Mouse (Mus musculus) midbrain, embryonic 11.5 days (tissue): ENCODE data around the gene Grm4. TPM values are rescaled to one million over a fixed set of nuclear protein-coding genes. Genes with fewer than 3 reads are reported as not detected.
A peak's percentile ranks its signal among the peaks of the same experiment; 100 is the strongest.

ENCODE experiments used
- ATAC-seq: fragments of 200-750 bp; cut with Nextera tagmentation; 2 replicates; pipeline ENCODE4 v1.8.0; 2017; ENCODE audit warnings: moderate TSS enrichment, moderate library complexity; ENCODE audit not compliant: low FRiP score
- DNase-seq: peaks from one replicate; pipeline ENCODE4 v3.0.0; 2015; ENCODE audit warnings: low spot score; ENCODE audit errors: missing footprints
- H3K27ac ChIP-seq: fragments of 300-500 bp; sonication (generic); 2 replicates; pipeline ENCODE4 v1.5.1; 2014; ENCODE audit warnings: low read depth, low read length
- H3K27me3 ChIP-seq: fragments of 300-500 bp; sonication (generic); 2 replicates; pipeline ENCODE4 v1.6.1; 2014; ENCODE audit warnings: mild to moderate bottlenecking, low read length, moderate library complexity, mixed read lengths; ENCODE audit not compliant: control insufficient read depth, insufficient read depth
- H3K36me3 ChIP-seq: fragments of 300-500 bp; sonication (generic); 2 replicates; pipeline ENCODE4 v1.6.1; 2014; ENCODE audit warnings: mild to moderate bottlenecking, low read length, moderate library complexity, mixed read lengths; ENCODE audit not compliant: control insufficient read depth, insufficient read depth
- H3K4me1 ChIP-seq: fragments of 300-500 bp; sonication (generic); 2 replicates; pipeline ENCODE4 v1.6.1; 2014; ENCODE audit warnings: low read length; ENCODE audit not compliant: control insufficient read depth, insufficient read depth
- H3K4me2 ChIP-seq: fragments of 300-500 bp; sonication (generic); 2 replicates; pipeline ENCODE4 v1.6.1; 2014; ENCODE audit warnings: mild to moderate bottlenecking, moderate library complexity
- H3K4me3 ChIP-seq: fragments of 300-500 bp; sonication (generic); 2 replicates; pipeline ENCODE4 v1.5.1; 2014; ENCODE audit warnings: low read depth, low read length
- H3K9ac ChIP-seq: fragments of 300-500 bp; sonication (generic); 2 replicates; pipeline ENCODE4 v1.6.1; 2014; ENCODE audit warnings: low read length
- H3K9me3 ChIP-seq: fragments of 300-500 bp; sonication (generic); 2 replicates; pipeline ENCODE4 v1.6.1; 2016; ENCODE audit warnings: low read length; ENCODE audit not compliant: control insufficient read depth
- WGBS: fragments of 180-500 bp; shearing (Covaris S2); extraction: QIAGEN DNeasy Blood & Tissue Kit; methylation state at CpG from one replicate; pipeline ENCODE4 v1.1.7; 2014; 5-methylcytosine and 5-hydroxymethylcytosine counted together
- polyA plus RNA-seq: library from polyadenylated mRNA; unstranded; fragments of >200 nt; fragmentation: Nextera tagmentation; extraction: Ambion mirVana; gene quantifications from 2 replicates; pipeline ENCODE4 v1.2.1, GENCODE M21; 2014

Grm4 gene
- polyA plus RNA-seq, 1 experiment from 2014 or later: 3.5 TPM

DNA sequence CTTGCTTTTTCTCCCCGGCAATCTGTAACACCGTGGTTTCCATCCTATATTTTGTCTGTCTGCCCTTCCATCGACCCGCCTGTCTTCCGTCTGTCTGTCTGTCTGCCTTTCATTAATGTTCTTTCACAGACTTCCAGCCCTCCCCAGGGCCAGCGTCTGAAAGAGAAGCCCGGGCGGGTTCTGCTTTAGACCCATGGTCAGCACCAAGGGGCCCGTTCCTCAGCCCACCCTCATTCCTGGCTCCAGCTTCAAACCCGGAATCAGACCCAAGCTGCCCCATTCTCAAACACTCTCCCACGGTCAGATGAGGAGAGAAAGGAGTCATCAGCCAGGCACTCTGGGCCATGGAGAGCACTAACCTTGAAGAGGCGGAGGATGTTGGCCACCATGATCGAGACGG, 18.9 kb downstream of the Grm4 start:
- Histone ChIP-seq H3K9ac (no peak overlapping the region), H3K4me1 (peaks cover 59% of the 10 kb centered on the region), H3K27me3 (no peaks in the 10 kb centered on the region), H3K4me2 (peak overlapping the region; percentile 3; the same call in 1 of the 2 replicates), H3K36me3 (no peaks in the 10 kb centered on the region), H3K27ac (peak overlapping the region; percentile 88), H3K9me3 (no peaks in the 10 kb centered on the region), H3K4me3 (no peak overlapping the region)
- WGBS: 16% methylated on average over 14 of the region's 14 CpGs
- peak; percentile 92 for DNase-seq
- no peak for ATAC-seq

DNA sequence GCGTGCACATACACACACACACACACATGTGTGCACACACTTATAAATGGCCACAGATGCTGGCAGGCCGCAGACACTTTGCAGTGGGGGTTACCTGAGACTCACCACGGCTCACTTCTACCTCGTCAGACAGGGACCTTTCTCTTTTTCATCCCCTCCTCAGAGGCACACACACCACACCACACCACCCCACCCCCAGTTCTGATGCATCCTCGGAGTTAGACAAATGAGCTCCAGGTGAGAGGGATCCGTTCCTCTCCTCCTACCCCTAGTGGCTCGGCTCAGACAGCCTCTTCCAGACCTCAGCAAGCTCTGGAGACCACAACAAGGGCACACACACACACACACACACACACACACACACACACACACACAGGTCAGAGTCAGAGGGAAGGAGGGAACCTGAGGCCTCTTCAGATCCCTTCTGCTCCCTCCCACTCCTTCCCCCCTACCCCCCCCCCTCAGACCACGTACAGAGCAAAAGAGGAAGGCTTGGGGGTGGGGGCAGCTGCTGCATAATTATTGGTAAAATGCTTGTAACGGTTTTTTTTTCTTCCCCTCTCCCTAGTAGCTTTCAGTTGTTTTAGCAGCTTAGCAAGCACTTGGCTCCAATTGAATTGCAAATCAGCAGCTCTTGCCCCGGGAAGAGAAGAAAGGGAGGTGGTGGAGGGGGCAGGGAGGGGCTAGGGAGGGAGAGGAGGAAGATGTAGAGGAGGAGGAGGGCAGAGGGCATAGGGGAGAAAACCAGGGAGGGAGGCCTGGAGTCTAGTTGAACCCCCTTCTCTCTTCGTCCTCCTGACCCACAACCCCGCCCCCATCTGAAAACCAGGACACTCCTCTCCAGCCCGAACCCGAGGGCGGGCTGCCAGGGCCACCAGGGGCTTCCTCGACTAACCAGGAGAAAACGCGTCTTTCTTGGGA, 19.6 kb downstream of the Grm4 start:
- 6% methylated on average over 18 of the region's 18 CpGs for WGBS

DNA sequence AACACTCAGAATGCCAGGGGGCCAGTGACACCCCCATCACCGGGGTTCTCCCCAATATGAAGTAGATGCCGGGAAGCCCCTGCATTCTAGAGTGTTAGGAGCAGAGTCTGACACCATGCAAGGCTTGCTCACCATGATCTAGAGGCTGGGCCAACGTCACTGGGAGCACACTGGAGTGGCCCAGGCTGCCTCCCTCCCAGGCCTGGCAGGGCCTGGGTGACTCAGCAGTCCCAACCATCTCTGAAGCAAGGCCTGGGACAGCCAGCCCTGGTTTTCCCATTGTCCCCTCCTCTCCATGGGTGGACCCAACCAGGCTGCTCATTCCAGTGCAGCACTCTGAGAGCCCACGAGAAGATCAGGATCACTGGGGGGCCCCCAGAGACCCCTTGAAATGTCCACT, 20.4 kb downstream of the Grm4 start:
- ATAC-seq (peak; percentile 7), DNase-seq (peak; percentile 89)
- Histone ChIP-seq H3K9me3 (no peaks in the 10 kb centered on the region), H3K4me2 (peak overlapping the region; percentile 38), H3K4me3 (no peak overlapping the region), H3K9ac (peak overlapping the region; percentile 64), H3K4me1 (peaks cover 50% of the 10 kb centered on the region), H3K36me3 (no peaks in the 10 kb centered on the region), H3K27ac (peak overlapping the region; percentile 88), H3K27me3 (no peaks in the 10 kb centered on the region)
- 32% methylated on average over 4 of the region's 4 CpGs for WGBS

More for the DNA sequence above, 19.6 kb downstream of the Grm4 start:
- Histone ChIP-seq H3K4me1 (peaks cover 57% of the 10 kb centered on the region), H3K27me3 (no peaks in the 10 kb centered on the region), H3K9ac (peak overlapping the region; percentile 64), H3K4me2 (peak overlapping the region; percentile 38), H3K4me3 (0 out of 2 replicates have a peak overlapping the region, but pooled peaks have one; percentile 2), H3K36me3 (no peaks in the 10 kb centered on the region), H3K9me3 (no peaks in the 10 kb centered on the region), H3K27ac (peak overlapping the region; percentile 88)
- ATAC-seq: peak; percentile 83
- DNase-seq: peak; percentile 97

DNA sequence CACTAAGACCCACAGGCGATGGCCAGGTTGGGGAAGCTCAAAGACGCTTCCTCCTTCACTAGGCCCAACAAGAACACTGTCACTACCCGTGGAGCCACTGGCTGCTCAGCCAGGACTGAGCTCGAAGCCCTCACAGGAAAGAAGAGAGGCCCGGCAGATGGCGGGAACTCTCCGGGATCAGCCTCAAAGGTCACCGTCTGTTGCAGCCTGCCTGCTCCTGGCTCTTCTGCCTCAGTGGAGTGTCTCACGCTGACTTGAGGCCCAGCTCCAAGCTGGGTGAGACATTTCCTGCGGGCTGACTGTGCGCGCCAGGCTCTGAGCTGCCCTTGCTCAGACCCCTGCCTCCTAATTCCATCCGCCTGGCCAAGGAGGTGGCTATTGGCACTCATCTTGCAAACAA, 22.1 kb downstream of the Grm4 start:
- H3K27ac ChIP-seq: no peak overlapping the region
- WGBS: 72% methylated on average over 12 of the region's 13 CpGs

DNA sequence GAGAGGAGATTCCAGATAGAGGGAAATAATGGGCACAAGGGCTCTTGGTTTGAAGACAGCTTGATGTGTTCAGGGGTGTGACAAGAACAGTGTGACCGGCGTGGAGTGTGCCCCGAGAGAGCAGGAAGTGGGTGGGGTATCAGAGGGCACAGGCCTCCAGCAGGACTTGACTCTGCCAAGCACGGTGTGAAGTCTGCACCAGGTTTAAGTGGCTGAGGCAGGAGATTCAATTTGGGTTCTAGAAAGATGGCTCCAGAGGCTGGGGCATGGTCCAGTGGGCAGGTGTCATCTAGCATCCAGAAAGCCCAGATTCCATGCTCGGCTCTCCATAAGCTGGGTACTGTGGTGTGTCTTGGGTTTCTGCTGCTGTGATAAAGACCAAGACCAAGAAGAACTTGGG, 23.4 kb downstream of the Grm4 start:
- H3K36me3 ChIP-seq: no peaks in the 10 kb centered on the region
- 88% methylated on average over 5 of the region's 5 CpGs for WGBS
- H3K27ac ChIP-seq: no peak overlapping the region
- ATAC-seq (no peak), DNase-seq (no peak)
- no peak overlapping the region for H3K4me2 ChIP-seq
- H3K4me3 ChIP-seq: no peak overlapping the region
- H3K9ac ChIP-seq: no peak overlapping the region
- no peaks in the 10 kb centered on the region for H3K27me3 ChIP-seq
- peaks cover 30% of the 10 kb centered on the region for H3K4me1 ChIP-seq
- no peaks in the 10 kb centered on the region for H3K9me3 ChIP-seq

More for the DNA sequence above, 22.1 kb downstream of the Grm4 start:
- H3K9me3 ChIP-seq: no peaks in the 10 kb centered on the region
- no peak overlapping the region for H3K4me2 ChIP-seq
- no peak overlapping the region for H3K9ac ChIP-seq
- no peaks in the 10 kb centered on the region for H3K36me3 ChIP-seq
- DNase-seq (no peak), ATAC-seq (no peak)
- H3K4me3 ChIP-seq: no peak overlapping the region
- peaks cover 34% of the 10 kb centered on the region for H3K4me1 ChIP-seq
- no peaks in the 10 kb centered on the region for H3K27me3 ChIP-seq

DNA sequence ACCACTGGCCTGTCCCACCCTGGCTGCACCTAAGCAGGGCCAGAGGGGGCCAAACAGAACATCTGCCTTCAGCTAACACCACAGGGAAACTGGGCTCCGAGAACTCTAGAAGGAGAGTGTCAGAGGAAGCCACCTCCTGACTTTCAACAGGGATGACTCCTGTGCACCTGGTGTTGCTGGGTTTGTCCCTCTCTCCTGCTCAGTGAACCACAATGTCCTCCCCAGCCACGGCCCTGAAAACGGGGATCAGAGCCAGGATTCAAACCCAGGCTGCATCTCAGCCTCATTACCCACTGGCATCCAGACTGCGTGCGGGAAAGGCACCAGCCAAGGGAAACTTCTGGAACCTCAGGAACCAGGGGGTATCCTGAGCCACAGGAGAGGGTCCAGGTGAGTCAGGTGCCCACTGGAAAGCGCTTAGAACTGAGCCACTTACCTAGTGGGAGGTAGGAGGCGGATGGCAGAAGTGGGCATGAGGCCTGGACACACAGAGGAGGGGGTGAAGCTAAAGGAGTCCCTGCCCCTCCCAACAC, 26.1 kb downstream of the Grm4 start:
- no peak overlapping the region for H3K27ac ChIP-seq
- H3K36me3 ChIP-seq: no peaks in the 10 kb centered on the region
- DNase-seq: no peak
- no peak overlapping the region for H3K4me2 ChIP-seq
- WGBS: 89% methylated on average over 7 of the region's 7 CpGs
- ATAC-seq: no peak
- H3K4me1 ChIP-seq: peaks cover 7% of the 10 kb centered on the region
- no peaks in the 10 kb centered on the region for H3K9me3 ChIP-seq
- no peaks in the 10 kb centered on the region for H3K27me3 ChIP-seq
- H3K4me3 ChIP-seq: no peak overlapping the region
- no peak overlapping the region for H3K9ac ChIP-seq

DNA sequence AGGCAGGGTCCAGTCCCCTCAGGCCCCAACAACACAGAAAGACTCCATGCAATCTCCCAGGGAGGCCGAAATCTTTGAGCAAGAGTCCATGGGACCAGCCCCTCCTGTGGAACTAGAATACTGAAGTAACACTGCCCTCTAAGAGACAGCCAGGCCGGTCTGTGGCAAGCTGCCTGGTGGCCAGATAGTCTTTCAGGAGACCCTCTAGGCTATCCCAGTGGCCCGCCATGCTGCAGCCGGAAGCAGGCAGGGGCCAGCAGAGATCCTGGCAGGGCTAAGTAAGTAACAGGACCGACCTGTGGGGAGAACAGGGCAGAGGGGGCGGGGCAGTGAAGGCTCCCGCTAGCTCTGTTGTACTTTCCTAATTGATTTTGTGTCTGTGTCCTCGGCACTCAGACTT, 27.2 kb downstream of the Grm4 start:
- H3K27me3 ChIP-seq: no peaks in the 10 kb centered on the region
- no peak overlapping the region for H3K4me3 ChIP-seq
- 46% methylated on average over 8 of the region's 8 CpGs for WGBS
- DNase-seq: no peak
- ATAC-seq: no peak
- H3K4me2 ChIP-seq: no peak overlapping the region
- H3K4me1 ChIP-seq: no peaks in the 10 kb centered on the region
- no peaks in the 10 kb centered on the region for H3K9me3 ChIP-seq
- H3K27ac ChIP-seq: no peak overlapping the region
- no peak overlapping the region for H3K9ac ChIP-seq
- no peaks in the 10 kb centered on the region for H3K36me3 ChIP-seq

DNA sequence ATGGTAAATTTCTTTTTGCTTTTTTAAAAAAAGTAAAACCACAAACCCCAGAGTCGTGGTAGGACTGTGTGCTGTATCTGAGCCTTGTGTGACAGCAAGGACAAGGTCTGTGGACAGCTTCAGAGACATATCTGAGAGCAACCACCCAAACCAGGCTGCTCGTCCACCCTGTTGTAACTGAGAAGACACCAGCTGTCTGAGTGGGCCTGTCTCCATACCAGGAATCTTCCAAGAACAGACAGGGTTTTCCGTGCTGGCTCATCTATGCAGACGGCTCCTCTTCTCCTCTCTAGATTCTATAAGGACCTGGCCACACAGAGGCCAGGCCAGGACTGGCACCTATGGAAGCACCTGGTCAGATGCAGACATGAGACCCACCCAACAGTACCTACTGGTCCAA, 27.8 kb downstream of the Grm4 start:
- no peak for DNase-seq
- H3K27me3 ChIP-seq: no peaks in the 10 kb centered on the region
- peaks cover 2% of the 10 kb centered on the region; the same call in 1 of the 2 replicates for H3K4me1 ChIP-seq
- no peak overlapping the region for H3K4me2 ChIP-seq
- no peak overlapping the region for H3K27ac ChIP-seq
- WGBS: 81% methylated on average over 4 of the region's 4 CpGs
- ATAC-seq: no peak
- H3K9me3 ChIP-seq: no peaks in the 10 kb centered on the region
- no peaks in the 10 kb centered on the region for H3K36me3 ChIP-seq
- no peak overlapping the region for H3K4me3 ChIP-seq
- no peak overlapping the region for H3K9ac ChIP-seq

DNA sequence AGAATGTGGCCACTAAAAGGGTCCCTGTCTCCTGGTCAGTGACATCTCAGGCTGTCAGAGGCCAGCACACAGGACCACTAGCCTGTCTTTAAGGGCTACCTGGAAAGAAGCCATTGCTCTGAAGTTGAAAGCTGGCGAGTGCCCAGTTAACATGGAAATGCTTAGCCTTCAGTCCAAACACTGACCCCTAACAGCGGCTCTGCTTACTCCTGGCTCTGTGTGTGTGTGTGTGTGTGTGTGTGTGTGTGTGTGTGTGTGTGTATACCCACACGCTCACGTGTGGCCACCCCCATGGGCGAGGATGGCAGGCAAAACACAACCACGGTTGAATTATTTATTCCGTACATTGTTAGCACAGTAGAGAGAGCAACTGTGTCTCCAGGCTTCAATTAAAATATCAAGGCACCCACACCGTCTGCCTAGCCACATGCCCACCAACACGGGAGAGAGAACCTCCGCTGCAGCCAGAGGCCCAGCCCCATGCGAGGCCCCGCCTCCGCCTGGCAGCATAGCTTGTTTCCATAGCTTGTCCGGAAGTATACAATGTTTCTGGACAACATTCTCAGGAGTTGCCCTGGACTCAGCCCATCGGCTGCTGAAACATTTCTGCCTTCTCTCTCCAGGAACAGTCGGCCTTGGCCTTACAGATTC, 32.9 kb downstream of the Grm4 start:
- Histone ChIP-seq H3K4me2 (no peak overlapping the region), H3K27ac (no peak overlapping the region), H3K4me1 (peaks cover 4% of the 10 kb centered on the region; the same call in 1 of the 2 replicates), H3K9ac (peak overlapping the region; percentile 5; the same call in 1 of the 2 replicates), H3K4me3 (no peak overlapping the region), H3K27me3 (no peaks in the 10 kb centered on the region), H3K36me3 (no peaks in the 10 kb centered on the region), H3K9me3 (no peaks in the 10 kb centered on the region)
- ATAC-seq (no peak), DNase-seq (no peak)
- 79% methylated on average over 16 of the region's 16 CpGs for WGBS
